ENCODE assay signal across 33 mouse cellular contexts in the genomic region with DNA sequence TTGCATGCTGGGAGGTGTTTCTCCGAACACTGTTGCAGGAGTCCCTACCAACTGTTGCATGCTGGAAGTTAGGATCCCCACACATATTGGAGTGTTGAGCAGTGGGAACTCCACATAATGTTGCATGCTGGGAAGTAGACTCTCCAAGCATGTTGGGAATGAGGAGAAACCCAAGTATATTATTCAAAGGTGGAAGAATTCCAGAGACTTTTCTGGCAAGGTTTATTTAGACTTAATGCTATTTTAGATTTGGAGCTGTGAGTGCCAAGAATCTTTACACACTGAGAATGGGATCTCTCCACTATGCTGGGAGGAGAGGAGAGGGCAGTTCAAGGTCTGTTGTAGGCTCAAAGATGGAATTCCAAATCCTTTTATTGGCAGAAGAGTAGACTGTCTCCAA. TPM values are rescaled to one million over a fixed set of nuclear protein-coding genes. Genes with fewer than 3 reads are reported as not detected.
"Had no signal": no experiment of that assay in that cellular context is flagged by ENCODE, and none has a peak within 500 bp of the region (broad histone marks: within the 10 kb centered on the region; RNA-seq: fewer than 3 reads in every experiment).

No protein-coding gene starts in this region.

- H3K9me3 ChIP-seq: embryonic facial prominence, embryonic 10.5 days; embryonic facial prominence, embryonic 12.5 days; embryonic facial prominence, embryonic 13.5 days; embryonic facial prominence, embryonic 15.5 days; forebrain, embryonic 12.5 days; forebrain, embryonic 15.5 days had no signal

- H3K9ac ChIP-seq: embryonic facial prominence, embryonic 12.5 days; embryonic facial prominence, embryonic 13.5 days; embryonic facial prominence, embryonic 15.5 days; forebrain, embryonic 12.5 days; forebrain, embryonic 15.5 days had no signal

- H3K27ac ChIP-seq: embryonic facial prominence, embryonic 10.5 days; embryonic facial prominence, embryonic 12.5 days; embryonic facial prominence, embryonic 13.5 days; embryonic facial prominence, embryonic 15.5 days; forebrain, embryonic 10.5 days; forebrain, embryonic 12.5 days; forebrain, embryonic 15.5 days; gastrocnemius, adult 2 months; heart, adult 2 months had no signal

- H3K4me2 ChIP-seq: embryonic facial prominence, embryonic 12.5 days; embryonic facial prominence, embryonic 13.5 days; embryonic facial prominence, embryonic 15.5 days; forebrain, embryonic 12.5 days; forebrain, embryonic 15.5 days had no signal

- H3K4me3 ChIP-seq: embryonic facial prominence, embryonic 10.5 days; embryonic facial prominence, embryonic 12.5 days; embryonic facial prominence, embryonic 13.5 days; embryonic facial prominence, embryonic 15.5 days; erythroblast, embryonic 14.5 days; forebrain, embryonic 10.5 days; forebrain, embryonic 12.5 days; forebrain, embryonic 15.5 days; gastrocnemius, adult 2 months; heart, adult 2 months had no signal

- DNase-seq: cerebellum, adult 8-10 months; cerebellum, adult 9-10 months; cerebellum, adult 9-11 months; cerebellum, postnatal 10 days; cerebellum, postnatal 14 days; cerebellum, postnatal 25 days; cerebellum, postnatal 36 days; embryo, embryonic 11 days; gastrocnemius, adult 2 months; gastrocnemius, postnatal 10 days; gastrocnemius, postnatal 14 days; gastrocnemius, postnatal 25 days; gastrocnemius, postnatal 36 days; heart, adult 11 months; heart, adult 18-20 months; heart, adult 2 months had no signal

- H3K4me1 ChIP-seq: embryonic facial prominence, embryonic 10.5 days; embryonic facial prominence, embryonic 12.5 days; embryonic facial prominence, embryonic 13.5 days; embryonic facial prominence, embryonic 15.5 days; forebrain, embryonic 10.5 days; forebrain, embryonic 12.5 days; forebrain, embryonic 15.5 days had no signal

- ATAC-seq: forebrain, embryonic 14.5 days; forebrain, embryonic 15.5 days; forebrain, embryonic 16.5 days had no signal

- H3K36me3 ChIP-seq: embryonic facial prominence, embryonic 10.5 days; embryonic facial prominence, embryonic 12.5 days; embryonic facial prominence, embryonic 13.5 days; embryonic facial prominence, embryonic 15.5 days; forebrain, embryonic 10.5 days; forebrain, embryonic 12.5 days; forebrain, embryonic 15.5 days had no signal

- H3K27me3 ChIP-seq: forebrain, embryonic 12.5 days; forebrain, embryonic 15.5 days had no signal

RNA-seq across cellular contexts. Expression of a gene that starts 8.1 kb away (rescaled TPM):
- total RNA-seq: common myeloid progenitor, adult 5-6 weeks; granulocyte monocyte progenitor cell, adult 5-6 weeks had no signal
- polyA plus RNA-seq: erythroblast, embryonic 14.5 days; gonadal fat pad, adult 2 months had no signal

RNA-seq across cellular contexts. Expression of a gene that starts 41.6 kb away (rescaled TPM):
- total RNA-seq: common myeloid progenitor, adult 5-6 weeks; gastrocnemius, adult 18-20 months; gastrocnemius, adult 2 months; gastrocnemius, adult 8-10 months; gastrocnemius, postnatal 14 days; gastrocnemius, postnatal 25 days; gastrocnemius, postnatal 36 days; gastrocnemius, postnatal 4 days; granulocyte monocyte progenitor cell, adult 5-6 weeks; heart, adult 18-20 months; heart, adult 2 months; heart, adult 8-10 months had no signal
- polyA plus RNA-seq: erythroblast, embryonic 14.5 days; heart, adult 2 months had no signal
